Mouse (Mus musculus) MEL (cell line): ENCODE data around the gene Galnt18. TPM values are rescaled to one million over a fixed set of nuclear protein-coding genes. Genes with fewer than 3 reads are reported as not detected.

Experiments used
- DNase-seq: peaks from one replicate; pipeline ENCODE4 v3.0.0; 2011; ENCODE audit warnings: low read depth, low spot score
- H3K27ac ChIP-seq: 2 replicates; pipeline ENCODE4 v1.5.1; 2012; ENCODE audit warnings: low read depth, mild to moderate bottlenecking, control low read depth, low read length, moderate library complexity; ENCODE audit not compliant: control insufficient read depth
- H3K27me3 ChIP-seq, 2 experiments: fragments of 150-350 bp in 1 of 2; sonication (generic) in 1 of 2; 2 replicates each; pipeline ENCODE4 v1.6.1; 2012; ENCODE audit warnings: low read length in 2 of 2, mild to moderate bottlenecking in 2 of 2, improper control_type of control experiment in 1 of 2, moderate library complexity in 1 of 2; ENCODE audit not compliant: insufficient read depth in 2 of 2, control insufficient read depth in 1 of 2
- H3K36me3 ChIP-seq, 2 experiments: 2 replicates each; pipeline ENCODE4 v1.6.1; 2012 to 2014; ENCODE audit warnings: low read length in 2 of 2, improper control_type of control experiment in 1 of 2, inconsistent platforms in 1 of 2, mild to moderate bottlenecking in 1 of 2; ENCODE audit not compliant: insufficient read depth in 2 of 2, control insufficient read depth in 1 of 2
- H3K4me1 ChIP-seq, 2 experiments: fragments of 150-350 bp in 1 of 2; sonication (generic) in 1 of 2; 2 replicates each; pipeline ENCODE4 v1.6.1; 2012; ENCODE audit warnings: low read length in 2 of 2, improper control_type of control experiment in 1 of 2, mild to moderate bottlenecking in 1 of 2; ENCODE audit not compliant: insufficient read depth in 2 of 2, control insufficient read depth in 1 of 2
- H3K4me3 ChIP-seq, 2 experiments: fragments of 150-350 bp in 1 of 2; sonication (generic) in 1 of 2; 2 replicates each; pipeline ENCODE4 v1.5.1; 2012; ENCODE audit warnings: low read depth in 2 of 2, low read length in 2 of 2, mild to moderate bottlenecking in 2 of 2, moderate library complexity in 2 of 2, control low read depth in 1 of 2, improper control_type of control experiment in 1 of 2; ENCODE audit not compliant: control insufficient read depth in 1 of 2, insufficient read depth in 1 of 2
- H3K79me2 ChIP-seq: 2 replicates; pipeline ENCODE4 v1.6.1; 2012; ENCODE audit warnings: mild to moderate bottlenecking, low read length, moderate library complexity; ENCODE audit not compliant: control insufficient read depth, poor library complexity, insufficient read depth
- H3K9ac ChIP-seq: 2 replicates; pipeline ENCODE4 v1.6.1; 2012; ENCODE audit warnings: low read depth, mild to moderate bottlenecking, control low read depth, low read length, moderate library complexity; ENCODE audit not compliant: control insufficient read depth, poor library complexity, severe bottlenecking
- H3K9me3 ChIP-seq: fragments of 150-350 bp; sonication (generic); replicated peaks from 2 replicates; pipeline ENCODE4 v1.6.1; 2012; ENCODE audit warnings: mild to moderate bottlenecking, low read length, improper control_type of control experiment, moderate library complexity; ENCODE audit not compliant: insufficient read depth
- BHLHE40 ChIP-seq: IDR thresholded peaks from 2 replicates; pipeline ENCODE4 v1.6.1; 2012; ENCODE audit warnings: low read depth, mild to moderate bottlenecking, inconsistent platforms, low read length, improper control_type of control experiment, borderline replicate concordance
- E2F4 ChIP-seq: IDR thresholded peaks from 2 replicates; pipeline ENCODE4 v1.6.1; 2011; ENCODE audit warnings: low read depth, low read length, improper control_type of control experiment, borderline replicate concordance
- ETS1 ChIP-seq: IDR thresholded peaks from 2 replicates; pipeline ENCODE4 v1.6.1; 2012; ENCODE audit warnings: low read depth, mild to moderate bottlenecking, inconsistent platforms, low read length, improper control_type of control experiment, moderate library complexity
- GABPA ChIP-seq: IDR thresholded peaks from 2 replicates; pipeline ENCODE4 v1.6.1; 2012; ENCODE audit warnings: low read depth, mild to moderate bottlenecking, inconsistent platforms, low read length, improper control_type of control experiment, moderate library complexity
- GATA1 ChIP-seq: IDR thresholded peaks from 2 replicates; pipeline ENCODE4 v1.6.1; 2011; ENCODE audit warnings: low read depth, low read length, improper control_type of control experiment
- HCFC1 ChIP-seq: IDR thresholded peaks from 2 replicates; pipeline ENCODE4 v1.6.1; 2012; ENCODE audit warnings: low read depth, mild to moderate bottlenecking, inconsistent platforms, low read length, improper control_type of control experiment, moderate library complexity
- JUND ChIP-seq: IDR thresholded peaks from 2 replicates; pipeline ENCODE4 v1.6.1; 2011; ENCODE audit warnings: low read depth, mild to moderate bottlenecking, improper control_type of control experiment, low read length
- KAT2A ChIP-seq: conservative IDR thresholded peaks from 2 replicates; pipeline ENCODE4 v1.6.1; 2012; ENCODE audit warnings: low read depth, low read length, improper control_type of control experiment, inconsistent platforms
- MAFK ChIP-seq: IDR thresholded peaks from 2 replicates; pipeline ENCODE4 v1.6.1; 2011; ENCODE audit warnings: low read depth, mild to moderate bottlenecking, low read length, improper control_type of control experiment, borderline replicate concordance
- MAX ChIP-seq: IDR thresholded peaks from 2 replicates; pipeline ENCODE4 v1.6.1; 2011; ENCODE audit warnings: low read length, improper control_type of control experiment
- MAZ ChIP-seq: IDR thresholded peaks from 2 replicates; pipeline ENCODE4 v1.6.1; 2012; ENCODE audit warnings: low read depth, mild to moderate bottlenecking, inconsistent platforms, low read length, improper control_type of control experiment
- MEF2A ChIP-seq: IDR thresholded peaks from 2 replicates; pipeline ENCODE4 v1.6.1; 2014; ENCODE audit warnings: low read depth, mild to moderate bottlenecking, inconsistent platforms, low read length, improper control_type of control experiment; ENCODE audit not compliant: poor library complexity, insufficient replicate concordance, severe bottlenecking; ENCODE audit errors: extremely low read depth
- MXI1 ChIP-seq: IDR thresholded peaks from 2 replicates; pipeline ENCODE4 v1.6.1; 2011; ENCODE audit warnings: mild to moderate bottlenecking, low read depth, low read length, improper control_type of control experiment
- MYB ChIP-seq: IDR thresholded peaks from 2 replicates; pipeline ENCODE4 v1.6.1; 2011; ENCODE audit warnings: mild to moderate bottlenecking, low read depth, low read length, improper control_type of control experiment
- MYC ChIP-seq: IDR thresholded peaks from 2 replicates; pipeline ENCODE4 v1.6.1; 2011; ENCODE audit warnings: low read depth, mild to moderate bottlenecking, low read length, improper control_type of control experiment, moderate library complexity
- NRF1 ChIP-seq: IDR thresholded peaks from 2 replicates; pipeline ENCODE4 v1.6.1; 2014; ENCODE audit warnings: low read depth, mild to moderate bottlenecking, inconsistent platforms, low read length, improper control_type of control experiment, moderate library complexity; ENCODE audit not compliant: poor library complexity, insufficient read depth, severe bottlenecking
- POLR2AphosphoS2 ChIP-seq: IDR thresholded peaks from 2 replicates; pipeline ENCODE4 v1.6.1; 2011; ENCODE audit warnings: low read length, improper control_type of control experiment
- POLR2AphosphoS5 ChIP-seq: IDR thresholded peaks from 2 replicates; pipeline ENCODE4 v1.6.1; 2012; ENCODE audit warnings: low read depth, borderline replicate concordance, mild to moderate bottlenecking, inconsistent platforms, low read length, moderate library complexity, mixed read lengths
- RAD21 ChIP-seq: IDR thresholded peaks from 2 replicates; pipeline ENCODE4 v1.6.1; 2011; ENCODE audit warnings: mild to moderate bottlenecking, low read depth, low read length, improper control_type of control experiment
- SIN3A ChIP-seq: IDR thresholded peaks from 2 replicates; pipeline ENCODE4 v1.6.1; 2012; ENCODE audit warnings: low read length, improper control_type of control experiment, inconsistent platforms
- TBP ChIP-seq: IDR thresholded peaks from 2 replicates; pipeline ENCODE4 v1.8.0; 2011; ENCODE audit warnings: low read depth, low read length, improper control_type of control experiment
- USF1 ChIP-seq: IDR thresholded peaks from 2 replicates; pipeline ENCODE4 v1.6.1; 2014; ENCODE audit warnings: low read depth, mild to moderate bottlenecking, inconsistent platforms, low read length, improper control_type of control experiment, moderate library complexity
- USF2 ChIP-seq, 2 experiments: IDR thresholded peaks; 2 replicates each; pipeline ENCODE4 v1.6.1; 2011 to 2012; ENCODE audit warnings: improper control_type of control experiment in 2 of 2, low read length in 2 of 2, borderline replicate concordance in 1 of 2, inconsistent platforms in 1 of 2, low read depth in 1 of 2, mild to moderate bottlenecking in 1 of 2; ENCODE audit not compliant: insufficient read depth in 1 of 2
- ZNF384 ChIP-seq: IDR thresholded peaks from 2 replicates; pipeline ENCODE4 v1.6.1; 2012; ENCODE audit warnings: low read depth, mild to moderate bottlenecking, inconsistent platforms, low read length, improper control_type of control experiment
- polyA plus RNA-seq, 2 experiments: library from polyadenylated mRNA; stranded (reverse) in 1 of 2; unstranded in 1 of 2; fragments of >175 nt in 1 of 2; fragments of >200 nt in 1 of 2; gene quantifications; 2 replicates each; pipeline versions ENCODE4 v1.2.1 to v1.2.4; 2012; ENCODE audit warnings: low replicate concordance in 2 of 2, low read depth in 1 of 2; ENCODE audit not compliant: insufficient read length in 2 of 2, insufficient read depth in 1 of 2, missing spikeins in 1 of 2
- total RNA-seq: library from RNA; depleted of rRNA; stranded (reverse); fragments of 300-350 nt; gene quantifications from 2 replicates; pipeline ENCODE4 v1.2.3, GENCODE M21; 2012; rRNA removed

Galnt18 gene
- total RNA-seq (not detected in 2 replicates), polyA plus RNA-seq (not detected)

DNA sequence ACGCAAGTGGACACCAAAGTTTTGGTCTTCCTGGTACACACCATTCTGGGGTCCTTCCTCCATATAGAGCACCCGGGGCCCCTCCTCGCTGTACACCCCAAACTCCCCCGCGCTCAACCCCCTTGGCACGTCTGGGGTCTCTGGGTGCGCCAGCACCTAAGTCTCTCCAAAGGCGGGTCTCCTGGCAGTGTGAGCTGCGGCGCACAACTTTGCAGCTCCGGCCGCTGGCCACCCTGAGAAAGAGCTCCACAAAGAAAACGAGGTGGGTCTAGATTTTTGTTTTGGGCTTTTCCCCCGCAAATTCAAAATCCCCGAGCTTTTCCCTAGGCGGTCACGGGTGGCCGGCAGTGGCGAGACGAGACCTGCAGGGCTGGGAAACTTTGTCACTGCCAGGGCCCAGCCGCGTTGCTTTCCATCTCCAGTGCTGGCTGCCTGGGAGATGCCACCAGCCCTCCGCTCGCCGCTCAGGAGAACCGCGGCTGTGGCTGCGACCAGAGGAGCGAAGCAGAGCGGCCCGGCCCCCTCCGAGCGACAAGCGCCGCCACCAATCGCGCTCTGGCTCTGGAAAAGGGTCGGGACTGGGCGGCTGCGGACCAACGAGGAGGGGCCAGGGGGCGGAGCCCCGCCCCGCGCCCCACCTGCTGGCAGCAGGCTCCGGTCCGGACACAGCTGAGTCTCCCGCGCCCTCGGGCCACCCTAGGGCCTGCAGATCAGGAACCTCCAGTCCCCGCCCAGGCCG lies at the start of gene Galnt18:
TSS of gene Galnt18 (minus strand) at position 474 of the 739 bp plus-strand sequence.
- no peaks in the 10 kb centered on the region for H3K27me3 ChIP-seq
- no peaks in the 10 kb centered on the region for H3K4me1 ChIP-seq
- H3K27ac ChIP-seq: no peak within 1 kb of the TSS
- H3K79me2 ChIP-seq: no peaks in the 10 kb centered on the region
- no peaks in the 10 kb centered on the region for H3K9me3 ChIP-seq
- DNase-seq: no peak
- no peak within 1 kb of the TSS for H3K9ac ChIP-seq
- no peak within 1 kb of the TSS for H3K4me3 ChIP-seq
- no peak for TF ChIP-seq MAZ
- TF ChIP-seq SIN3A: no peak
- no peak for TF ChIP-seq POLR2AphosphoS2
- TF ChIP-seq USF1: no peak
- no peak for TF ChIP-seq RAD21
- no peak for TF ChIP-seq MXI1
- TF ChIP-seq JUND: no peak
- TF ChIP-seq ETS1: no peak
- no peak for TF ChIP-seq MYC
- TF ChIP-seq GATA1: no peak
- TF ChIP-seq MAFK: no peak
- TF ChIP-seq USF2 (IDR thresholded peaks at IDR 0.05; ENCODE audit: borderline replicate concordance in 1 of 2, insufficient read depth in 1 of 2, low read depth in 1 of 2, low read length in 2 of 2): no peak
- no peak for TF ChIP-seq KAT2A
- TF ChIP-seq MAX: no peak
- no peaks in the 10 kb centered on the region for H3K36me3 ChIP-seq

- Histone ChIP-seq H3K9me3 (no peaks in the 10 kb centered on the region), H3K27ac (no peak overlapping the region), H3K4me3 (no peak overlapping the region), H3K36me3 (no peaks in the 10 kb centered on the region), H3K9ac (no peak overlapping the region), H3K79me2 (no peaks in the 10 kb centered on the region), H3K4me1 (no peaks in the 10 kb centered on the region), H3K27me3 (no peaks in the 10 kb centered on the region)
- no peak for TF ChIP-seq MAX
- no peak for TF ChIP-seq HCFC1
- TF ChIP-seq POLR2AphosphoS2: no peak
- no peak for TF ChIP-seq POLR2AphosphoS5
- TF ChIP-seq NRF1: no peak
- TF ChIP-seq E2F4: no peak
- no peak for TF ChIP-seq TBP
- TF ChIP-seq MYB: no peak
- no peak for TF ChIP-seq GATA1
- no peak for TF ChIP-seq BHLHE40
- no peak for TF ChIP-seq MEF2A
- no peak for TF ChIP-seq SIN3A
- TF ChIP-seq GABPA: no peak
- no peak for TF ChIP-seq USF2 (IDR thresholded peaks at IDR 0.05; ENCODE audit: borderline replicate concordance in 1 of 2, insufficient read depth in 1 of 2, low read depth in 1 of 2, low read length in 2 of 2)
- TF ChIP-seq ZNF384: no peak
- no peak for TF ChIP-seq MXI1
- no peak for DNase-seq
Observed at GRCm38 (mm10) chr7:111827337-111827736, 47.6 kb upstream of the Galnt18 start.
